Mouse (Mus musculus) layer of hippocampus, postnatal 36 days (tissue): ENCODE data around the gene Tmf1. TPM values are rescaled to one million over a fixed set of nuclear protein-coding genes. Genes with fewer than 3 reads are reported as not detected.

Experiments
- DNase-seq, 2 experiments: peaks; one replicate each; pipeline ENCODE4 v3.0.0; 2022
- total RNA-seq, 2 experiments: library from RNA; stranded (reverse); gene quantifications; 2 replicates each; pipeline ENCODE4 v1.2.3; 2021

Gene Tmf1
- total RNA-seq, 2 experiments from 2014 or later: 51.4 to 52.3 TPM

DNA sequence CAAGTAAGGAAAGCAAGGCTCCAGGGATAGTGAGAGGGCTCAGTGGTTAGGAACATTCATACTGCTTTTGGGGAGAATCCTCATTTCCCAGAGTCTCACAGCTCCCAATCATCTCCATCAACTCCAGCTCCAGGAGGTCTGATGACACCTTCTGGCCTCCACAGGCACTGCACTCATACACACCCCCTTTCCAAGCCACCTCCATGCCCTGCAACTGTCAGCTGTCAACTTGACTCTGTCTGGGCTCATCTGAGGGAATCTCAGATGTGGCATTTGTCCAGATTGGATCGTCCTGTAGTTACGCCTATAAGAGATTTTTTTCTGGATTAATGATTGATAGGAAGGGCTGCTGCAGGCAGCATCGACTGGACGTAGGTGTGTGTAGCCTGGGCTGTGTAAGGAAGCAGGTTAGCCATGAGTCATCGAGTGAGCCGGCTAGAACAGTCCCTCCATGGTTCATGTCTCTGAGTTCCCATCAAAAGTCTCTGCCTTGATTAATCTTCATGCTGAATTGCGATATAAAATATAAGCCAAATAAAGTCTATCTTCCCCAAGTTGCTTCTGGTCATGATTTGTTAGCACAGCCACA, 74.6 kb downstream of the Tmf1 start:
- DNase-seq: no peak

Other genes with a start within 250 kb of the Tmf1 start
- under 1 TPM; 0.15 to 0.18 TPM for gene Fam19a4, start 118.7 kb downstream of the Tmf1 start, total RNA-seq
- 10 to 100 TPM; 17.1 to 22.5 TPM for gene Eogt, start 29.9 kb downstream of the Tmf1 start, total RNA-seq
- 10 to 100 TPM; 72.2 to 78.4 TPM for gene Uba3, start 26.5 kb upstream of the Tmf1 start, total RNA-seq
- gene Arl6ip5, start 31.6 kb upstream of the Tmf1 start, total RNA-seq: 100 to 1,000 TPM; 183 to 191 TPM
- not detected for gene Lmod3, start 73.6 kb upstream of the Tmf1 start, total RNA-seq